Mouse (Mus musculus) midbrain, embryonic 10.5 days (tissue): ENCODE measurements around the gene P2ry2. TPM values are rescaled to one million over a fixed set of nuclear protein-coding genes. Genes with fewer than 3 reads are reported as not detected.
A peak's percentile ranks its signal among the peaks of the same experiment; 100 is the strongest.

Experiments
- DNase-seq: peaks from one replicate; pipeline ENCODE4 v3.0.0-alpha.2; 2017; ENCODE audit warnings: low spot score
- H3K27ac ChIP-seq: fragments of 300-500 bp; sonication (generic); replicated peaks from 2 replicates; pipeline ENCODE4 v1.5.1; 2016; ENCODE audit warnings: mild to moderate bottlenecking
- H3K27me3 ChIP-seq: fragments of 300-500 bp; sonication (generic); 2 replicates; pipeline ENCODE4 v1.6.1; 2016; ENCODE audit warnings: low read depth, mild to moderate bottlenecking; ENCODE audit not compliant: poor library complexity, severe bottlenecking
- H3K36me3 ChIP-seq: fragments of 300-500 bp; sonication (generic); 2 replicates; pipeline ENCODE4 v1.6.1; 2016; ENCODE audit warnings: mild to moderate bottlenecking, moderate library complexity
- H3K4me1 ChIP-seq: fragments of 300-500 bp; sonication (generic); 2 replicates; pipeline ENCODE4 v1.6.1; 2016
- H3K4me3 ChIP-seq: fragments of 300-500 bp; sonication (generic); 2 replicates; pipeline ENCODE4 v1.5.1; 2016; ENCODE audit warnings: mild to moderate bottlenecking, moderate library complexity
- H3K9me3 ChIP-seq: fragments of 300-500 bp; sonication (generic); replicated peaks from 2 replicates; pipeline ENCODE4 v1.6.1; 2016; ENCODE audit warnings: mild to moderate bottlenecking
- WGBS: fragments of 180-500 bp; shearing (Covaris S2); methylation state at CpG from one replicate; pipeline ENCODE4 v1.1.7; 2016; 5-methylcytosine and 5-hydroxymethylcytosine counted together
- polyA plus RNA-seq: library from polyadenylated mRNA; unstranded; fragments of >200 nt; fragmentation: Nextera tagmentation; extraction: Ambion mirVana; gene quantifications from 2 replicates; pipeline ENCODE4 v1.2.1, GENCODE M21; 2016

Gene P2ry2
- polyA plus RNA-seq, 1 experiment from 2014 or later, result 0.22 TPM

DNA sequence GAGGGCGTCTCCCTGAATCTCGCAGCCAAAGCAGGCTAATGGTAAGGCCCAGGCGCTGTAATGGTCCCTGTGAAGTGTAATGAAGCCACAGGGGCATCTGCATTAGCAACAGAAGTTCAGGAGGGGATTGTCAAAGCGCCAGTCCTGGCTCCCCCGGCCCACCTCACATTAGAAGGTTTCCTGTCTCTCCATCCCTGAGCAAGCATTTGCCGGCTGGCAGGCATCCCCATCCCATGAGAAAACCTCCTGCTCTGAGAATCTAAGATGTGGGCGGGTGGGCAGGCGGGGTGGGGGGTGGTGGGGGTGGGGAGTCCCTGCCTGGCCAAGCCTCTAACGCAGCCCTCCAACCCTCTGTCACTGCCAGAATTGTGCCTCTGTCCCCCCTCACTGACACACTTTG is 1.4 kb upstream of the P2ry2 start:
- peaks cover 26% of the 10 kb centered on the region for H3K4me1 ChIP-seq
- peaks cover 65% of the 10 kb centered on the region for H3K27me3 ChIP-seq
- no peaks in the 10 kb centered on the region for H3K9me3 ChIP-seq
- no peak for DNase-seq
- H3K27ac ChIP-seq, result 0 out of 2 replicates have a peak overlapping the region, but pooled peaks have one; percentile 6
- WGBS, result 24% methylated on average over 9 of the region's 9 CpGs
- H3K4me3 ChIP-seq, result no peak overlapping the region
- no peaks in the 10 kb centered on the region for H3K36me3 ChIP-seq

DNA sequence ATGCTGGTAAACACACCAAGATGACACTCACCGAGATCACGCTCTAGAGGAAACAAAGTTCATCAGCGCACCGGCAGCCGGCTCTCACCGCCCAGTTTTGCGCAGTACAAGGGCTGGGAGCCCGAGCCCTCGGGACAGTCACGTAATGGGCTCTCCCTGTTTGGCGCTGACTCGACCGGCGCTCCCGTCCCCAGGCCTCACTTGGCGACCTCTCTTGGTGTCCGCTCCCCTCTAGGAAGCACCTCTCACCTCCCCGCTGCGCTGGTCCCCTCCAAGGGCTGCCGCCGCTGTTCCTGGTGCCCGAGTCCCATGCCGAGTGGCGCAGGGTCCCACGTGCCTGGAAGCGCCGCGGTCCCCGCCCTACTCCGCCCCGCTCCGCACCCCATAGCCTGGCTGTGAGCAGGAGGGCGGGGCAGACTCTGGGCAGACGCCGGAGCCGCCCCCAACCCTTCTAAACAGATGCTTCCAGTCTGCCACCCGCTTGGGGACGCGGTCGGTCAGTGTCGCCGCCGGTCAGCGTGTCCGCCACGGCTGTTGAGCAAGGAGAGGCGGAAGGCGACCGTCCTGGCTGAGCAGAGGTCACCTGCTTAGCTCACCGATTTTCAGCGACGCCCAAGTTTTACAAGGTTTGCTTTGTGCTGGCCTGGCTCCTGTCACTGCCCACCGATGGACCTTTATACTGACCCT is 842 bp downstream of the P2ry2 start:
- under 1% methylated on average over 53 of the region's 53 CpGs for WGBS
- H3K4me1 ChIP-seq, result peaks cover 26% of the 10 kb centered on the region
- no peaks in the 10 kb centered on the region for H3K9me3 ChIP-seq
- peak overlapping the region; percentile 49; the same call in 1 of the 2 replicates for H3K27ac ChIP-seq
- peak; percentile 71 for DNase-seq
- H3K36me3 ChIP-seq, result no peaks in the 10 kb centered on the region
- H3K27me3 ChIP-seq, result peaks cover 77% of the 10 kb centered on the region
- peak overlapping the region; percentile 66 for H3K4me3 ChIP-seq

DNA sequence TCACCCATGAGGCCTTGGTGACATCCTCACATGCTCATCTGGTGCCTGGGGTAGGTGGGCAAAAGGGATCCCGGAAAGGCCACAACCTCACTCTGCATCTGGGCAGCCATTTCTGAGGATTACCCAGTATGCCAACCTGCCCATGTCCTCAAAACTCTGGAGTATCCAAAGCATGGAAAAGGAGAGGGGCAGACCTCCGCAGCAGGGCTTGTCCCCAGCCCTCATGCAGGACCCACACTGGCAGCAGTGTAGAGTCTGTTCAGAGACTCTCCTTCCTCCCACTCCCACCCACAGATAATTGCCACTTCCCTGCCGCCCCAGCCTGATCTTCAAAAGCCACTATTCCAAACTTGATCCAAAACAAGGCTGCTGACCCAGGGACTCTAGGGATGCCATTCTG is 1.9 kb downstream of the P2ry2 start:
- Histone ChIP-seq H3K27ac (no peak overlapping the region), H3K9me3 (no peaks in the 10 kb centered on the region), H3K4me1 (peaks cover 26% of the 10 kb centered on the region), H3K27me3 (peaks cover 81% of the 10 kb centered on the region), H3K4me3 (no peak overlapping the region), H3K36me3 (no peaks in the 10 kb centered on the region)
- no peak for DNase-seq
- WGBS, result 71% methylated on average over 3 of the region's 3 CpGs

DNA sequence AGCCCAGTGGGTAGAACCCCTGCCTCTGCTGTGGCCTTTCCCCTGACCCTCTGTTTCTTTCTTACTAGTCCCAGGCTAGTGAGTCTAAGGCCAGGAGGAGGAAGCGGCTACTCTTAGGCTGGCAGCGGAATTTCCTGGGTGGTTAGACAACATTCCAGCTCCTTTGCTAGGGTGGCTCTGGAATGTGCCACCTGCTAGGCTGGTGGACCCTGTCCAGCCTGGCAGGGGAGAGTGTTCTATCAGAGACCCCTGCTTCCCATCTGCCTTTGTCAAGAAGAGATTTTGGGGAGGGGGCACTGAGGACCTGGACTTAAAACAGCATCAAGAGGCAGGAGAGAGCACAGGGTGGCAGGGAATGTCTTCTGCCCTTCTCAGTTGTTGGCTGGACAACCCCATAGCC is 6.5 kb downstream of the P2ry2 start:
- Histone ChIP-seq H3K36me3 (no peaks in the 10 kb centered on the region), H3K4me1 (peaks cover 7% of the 10 kb centered on the region), H3K9me3 (no peaks in the 10 kb centered on the region), H3K27me3 (peaks cover 41% of the 10 kb centered on the region), H3K4me3 (no peak overlapping the region), H3K27ac (no peak overlapping the region)
- DNase-seq, result no peak
- WGBS, result 75% methylated on average over 2 of the region's 2 CpGs

DNA sequence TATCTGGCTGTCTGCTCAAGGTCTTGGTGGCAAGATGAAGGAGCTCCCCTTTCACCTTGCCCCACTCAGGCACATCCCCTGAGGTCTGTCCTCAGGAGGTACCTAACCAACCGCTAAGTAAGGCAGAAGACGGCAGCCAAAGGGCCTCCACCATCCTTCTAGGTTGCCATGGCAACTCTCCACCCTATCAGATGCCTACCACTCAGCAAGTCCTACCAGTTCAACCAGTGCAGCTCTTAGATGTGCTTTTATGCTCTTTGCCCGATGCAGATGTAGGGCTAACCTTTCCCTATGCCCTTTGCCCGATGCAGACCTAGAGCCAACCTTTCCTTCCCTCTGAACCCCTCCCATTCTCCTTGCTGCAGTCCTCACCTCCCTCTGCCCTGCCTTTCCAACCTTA is 7.5 kb downstream of the P2ry2 start:
- Histone ChIP-seq H3K9me3 (no peaks in the 10 kb centered on the region), H3K4me1 (0 out of 2 replicates have a peak, but pooled peaks cover 4% of the 10 kb centered on the region), H3K27ac (no peak overlapping the region), H3K36me3 (no peaks in the 10 kb centered on the region), H3K27me3 (peaks cover 31% of the 10 kb centered on the region), H3K4me3 (no peak overlapping the region)
- DNase-seq, result no peak
- WGBS, result 65% methylated on average over 4 of the region's 4 CpGs

DNA sequence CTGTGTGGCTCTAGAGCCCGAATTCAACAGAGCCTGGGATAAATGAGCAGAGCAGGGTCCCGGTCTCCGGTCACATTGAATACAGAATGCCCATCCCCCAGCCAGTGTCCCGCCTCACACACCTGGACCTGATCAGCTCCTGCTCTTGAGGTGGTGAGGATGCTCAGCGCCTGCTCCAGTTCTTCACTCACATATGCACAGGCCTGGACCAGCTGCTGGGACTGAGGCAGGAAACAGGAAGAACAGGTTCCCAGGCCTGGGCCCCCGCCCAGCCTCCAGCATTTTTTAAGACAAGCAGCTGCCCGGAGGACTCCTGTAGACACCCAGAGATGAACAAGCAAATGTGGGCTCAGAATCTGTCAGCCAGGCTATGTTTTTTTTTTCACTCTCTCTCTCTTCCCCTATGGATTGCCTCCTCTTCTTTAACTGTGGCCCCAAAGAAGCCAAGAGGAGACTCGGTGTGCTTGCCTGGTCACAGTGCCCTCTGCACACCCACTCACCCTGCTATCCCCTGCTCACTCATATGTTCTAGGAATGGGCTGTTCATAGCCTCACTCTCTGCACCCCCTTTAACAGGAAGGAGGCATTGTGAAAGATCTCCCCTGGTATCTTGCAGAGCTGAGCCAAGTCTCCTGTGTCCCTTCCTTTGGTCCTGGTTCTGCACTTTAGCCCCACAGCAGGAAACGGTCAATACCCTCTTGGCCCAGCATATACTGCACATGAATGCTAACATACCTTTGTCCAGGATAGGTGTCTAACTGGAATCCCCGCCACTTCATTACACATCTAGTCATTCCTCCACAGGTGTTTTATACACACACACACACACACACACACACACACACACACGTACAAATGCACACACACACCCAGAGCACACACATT is 9.0 kb downstream of the P2ry2 start:
- Histone ChIP-seq H3K4me1 (0 out of 2 replicates have a peak, but pooled peaks cover 4% of the 10 kb centered on the region), H3K36me3 (no peaks in the 10 kb centered on the region), H3K4me3 (no peak overlapping the region), H3K27me3 (peaks cover 17% of the 10 kb centered on the region; the same call in 1 of the 2 replicates), H3K9me3 (no peaks in the 10 kb centered on the region), H3K27ac (no peak overlapping the region)
- no peak for DNase-seq
- 76% methylated on average over 11 of the region's 11 CpGs for WGBS

DNA sequence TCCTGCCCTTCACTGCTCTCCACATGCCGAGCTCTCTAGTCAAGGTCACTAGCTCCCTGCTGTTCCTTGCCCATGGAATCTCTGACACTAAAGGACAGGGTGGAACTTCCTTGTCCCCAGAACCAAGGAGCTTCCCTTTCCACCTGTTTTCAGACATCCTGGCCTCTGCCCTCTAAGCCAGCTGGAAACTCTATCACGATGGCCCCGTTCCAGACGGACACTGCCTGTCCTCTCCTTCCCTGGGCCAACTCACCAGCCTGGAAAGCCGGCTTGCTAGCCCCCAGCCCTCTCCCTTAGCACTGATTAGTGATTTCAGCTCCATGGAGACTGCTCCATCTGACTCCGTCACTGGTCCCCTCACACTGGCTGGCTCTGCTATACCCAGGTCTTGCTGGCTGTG is 10.4 kb downstream of the P2ry2 start:
- H3K4me1 ChIP-seq, result 0 out of 2 replicates have a peak, but pooled peaks cover 4% of the 10 kb centered on the region
- H3K4me3 ChIP-seq, result no peak overlapping the region
- no peaks in the 10 kb centered on the region for H3K9me3 ChIP-seq
- H3K27ac ChIP-seq, result no peak overlapping the region
- peaks cover 14% of the 10 kb centered on the region; the same call in 1 of the 2 replicates for H3K27me3 ChIP-seq
- WGBS, result 74% methylated on average over 6 of the region's 6 CpGs
- no peak for DNase-seq
- no peaks in the 10 kb centered on the region for H3K36me3 ChIP-seq

DNA sequence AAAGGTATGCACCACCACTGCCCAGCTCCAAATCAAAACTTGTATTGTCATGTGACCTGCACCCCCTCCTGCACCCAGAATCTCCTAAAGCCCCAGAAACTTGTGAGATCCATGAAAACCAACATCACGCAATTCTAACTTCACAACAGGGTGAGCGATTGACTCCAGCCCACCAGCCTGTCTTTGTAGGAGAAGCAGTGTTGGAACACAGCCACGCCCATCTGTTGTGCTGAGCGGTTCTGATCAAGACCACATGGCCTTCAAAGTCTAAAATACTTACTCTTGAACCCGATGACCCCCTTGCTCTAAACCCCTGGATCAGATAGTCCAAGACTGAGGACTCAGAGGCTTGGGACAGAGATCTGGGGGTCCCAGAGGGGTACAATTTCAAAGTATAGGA is 13.0 kb downstream of the P2ry2 start:
- no peak for DNase-seq
- 83% methylated on average over 5 of the region's 5 CpGs for WGBS
- Histone ChIP-seq H3K4me3 (no peak overlapping the region), H3K27ac (no peak overlapping the region), H3K36me3 (no peaks in the 10 kb centered on the region), H3K27me3 (peaks cover 9% of the 10 kb centered on the region; the same call in 1 of the 2 replicates), H3K4me1 (no peaks in the 10 kb centered on the region), H3K9me3 (no peaks in the 10 kb centered on the region)

DNA sequence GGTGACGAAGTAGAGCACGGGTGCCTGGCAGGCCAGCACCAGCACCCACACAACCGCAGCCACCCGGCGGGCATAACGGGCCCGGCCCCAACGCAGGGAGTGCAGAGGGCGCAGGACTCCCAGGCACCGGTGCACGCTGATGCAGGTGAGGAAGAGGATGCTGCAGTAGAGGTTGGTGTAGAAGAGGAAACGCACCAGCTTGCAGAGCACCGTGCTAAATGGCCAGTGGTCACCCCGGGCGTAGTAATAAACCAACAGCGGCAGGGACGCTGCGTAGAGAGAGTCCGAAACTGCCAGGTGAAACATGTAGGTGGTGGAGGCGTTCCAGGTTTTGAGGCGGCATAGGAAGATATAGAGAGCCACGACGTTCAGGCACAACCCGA is 14.1 kb downstream of the P2ry2 start:
- no peaks in the 10 kb centered on the region for H3K36me3 ChIP-seq
- H3K27me3 ChIP-seq, result peaks cover 9% of the 10 kb centered on the region; the same call in 1 of the 2 replicates
- no peaks in the 10 kb centered on the region for H3K9me3 ChIP-seq
- H3K27ac ChIP-seq, result no peak overlapping the region
- 93% methylated on average over 24 of the region's 24 CpGs for WGBS
- DNase-seq, result no peak
- peaks cover 2% of the 10 kb centered on the region for H3K4me1 ChIP-seq
- no peak overlapping the region for H3K4me3 ChIP-seq

DNA sequence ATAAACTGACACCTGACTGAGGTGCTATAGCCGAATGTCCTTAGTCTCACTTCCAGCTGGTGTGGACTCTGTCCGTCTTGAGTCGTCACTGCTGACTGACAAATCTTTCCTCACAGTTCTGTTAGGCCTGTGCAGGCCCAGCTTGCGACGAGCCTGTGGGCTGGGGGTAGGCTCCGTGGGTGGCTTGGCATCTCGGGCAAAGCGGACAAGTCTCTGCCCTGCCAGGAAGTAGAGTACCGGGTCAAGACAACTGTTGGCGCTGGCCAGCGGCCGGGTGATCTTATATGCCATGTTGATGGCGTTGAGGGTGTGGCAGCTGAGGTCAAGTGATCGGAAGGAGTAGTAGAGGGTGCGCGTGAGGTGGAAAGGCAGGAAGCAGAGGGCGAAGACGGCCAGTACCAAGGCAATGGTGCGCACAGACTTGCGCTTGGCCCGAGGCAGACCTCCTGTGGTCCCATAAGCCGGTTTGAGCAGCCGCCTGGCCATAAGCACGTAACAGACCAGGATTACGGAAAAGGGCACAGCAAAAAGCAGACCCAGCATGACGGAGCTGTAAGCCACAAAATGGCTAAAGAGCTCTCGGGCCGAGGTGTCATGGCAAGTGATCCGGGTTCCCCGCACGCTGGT is 14.6 kb downstream of the P2ry2 start:
- WGBS, result 86% methylated on average over 31 of the region's 31 CpGs
- H3K9me3 ChIP-seq, result no peaks in the 10 kb centered on the region
- H3K4me3 ChIP-seq, result no peak overlapping the region
- no peaks in the 10 kb centered on the region for H3K36me3 ChIP-seq
- no peak for DNase-seq
- H3K4me1 ChIP-seq, result peaks cover 7% of the 10 kb centered on the region
- H3K27me3 ChIP-seq, result peaks cover 9% of the 10 kb centered on the region; the same call in 1 of the 2 replicates
- no peak overlapping the region for H3K27ac ChIP-seq

DNA sequence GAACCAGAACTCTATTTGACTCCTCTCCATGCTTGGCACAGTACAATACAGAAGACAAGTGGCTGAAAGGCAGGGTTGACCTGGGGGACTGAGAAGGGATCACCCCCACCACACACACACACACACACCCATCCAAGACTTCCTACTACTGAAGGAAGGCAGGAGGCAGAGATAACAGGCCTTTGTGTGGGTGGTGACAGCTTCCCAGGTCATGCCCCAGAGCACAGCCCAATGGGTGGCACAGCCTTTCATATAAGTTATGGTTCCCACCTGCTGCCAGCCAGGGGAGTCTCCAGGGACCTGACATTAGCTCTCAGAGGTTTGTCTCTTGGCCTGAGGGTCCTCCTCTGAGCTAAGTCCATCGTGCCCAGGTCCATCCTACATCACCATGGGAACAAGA is 15.5 kb downstream of the P2ry2 start:
- H3K36me3 ChIP-seq, result no peaks in the 10 kb centered on the region
- peaks cover 9% of the 10 kb centered on the region for H3K4me1 ChIP-seq
- no peak overlapping the region for H3K4me3 ChIP-seq
- H3K27ac ChIP-seq, result no peak overlapping the region
- DNase-seq, result no peak
- 73% methylated on average over 1 of the region's 1 CpGs for WGBS
- H3K27me3 ChIP-seq, result peaks cover 9% of the 10 kb centered on the region; the same call in 1 of the 2 replicates
- H3K9me3 ChIP-seq, result no peaks in the 10 kb centered on the region

DNA sequence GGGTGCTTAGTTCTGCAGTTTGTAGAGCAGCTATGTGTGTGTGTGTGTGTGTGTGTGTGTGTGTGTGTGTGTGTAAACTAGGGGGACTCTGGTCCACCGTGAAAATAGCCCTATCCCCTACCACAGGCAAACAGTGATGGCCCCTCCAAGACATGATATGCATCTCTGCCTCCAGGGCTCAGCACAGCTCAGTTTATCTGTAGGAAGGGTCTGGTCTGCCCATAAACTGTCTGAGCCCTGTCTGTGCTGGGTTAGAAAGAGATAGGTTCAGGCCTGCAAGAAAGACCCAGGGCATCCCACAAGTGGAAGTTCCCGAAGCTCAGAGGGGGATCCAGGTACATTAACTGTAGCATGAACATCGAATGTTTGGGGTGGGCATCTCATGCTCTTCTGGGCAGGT is 16.7 kb downstream of the P2ry2 start:
- no peak for DNase-seq
- no peaks in the 10 kb centered on the region for H3K36me3 ChIP-seq
- WGBS, result 91% methylated on average over 3 of the region's 3 CpGs
- H3K9me3 ChIP-seq, result no peaks in the 10 kb centered on the region
- H3K4me3 ChIP-seq, result no peak overlapping the region
- peaks cover 11% of the 10 kb centered on the region for H3K4me1 ChIP-seq
- H3K27me3 ChIP-seq, result peaks cover 9% of the 10 kb centered on the region; the same call in 1 of the 2 replicates
- no peak overlapping the region for H3K27ac ChIP-seq
